Mouse (Mus musculus) MEL (cell line): Measurements from ENCODE around the gene Pde10a.

ENCODE experiments used
- CTCF ChIP-seq, 3 experiments: IDR thresholded peaks in 2 of 3; conservative IDR thresholded peaks in 1 of 3; 2 replicates each; pipeline ENCODE4 v1.5.1; 2011 to 2012; ENCODE audit warnings: low read length in 3 of 3, low read depth in 2 of 3, mild to moderate bottlenecking in 2 of 3, improper control_type of control experiment in 1 of 3, inconsistent platforms in 1 of 3, mixed read lengths in 1 of 3, moderate library complexity in 1 of 3; ENCODE audit not compliant: control insufficient read depth in 1 of 3, insufficient read depth in 1 of 3, poor library complexity in 1 of 3, severe bottlenecking in 1 of 3
- EP300 ChIP-seq, 2 experiments: IDR thresholded peaks; 2 replicates each; pipeline ENCODE4 v1.6.1; 2011; ENCODE audit warnings: improper control_type of control experiment in 2 of 2, low read length in 2 of 2, low read depth in 1 of 2, mild to moderate bottlenecking in 1 of 2
- MEF2A ChIP-seq: IDR thresholded peaks from 2 replicates; pipeline ENCODE4 v1.6.1; 2014; ENCODE audit warnings: low read depth, mild to moderate bottlenecking, inconsistent platforms, low read length, improper control_type of control experiment; ENCODE audit not compliant: poor library complexity, insufficient replicate concordance, severe bottlenecking; ENCODE audit errors: extremely low read depth
- TBP ChIP-seq: IDR thresholded peaks from 2 replicates; pipeline ENCODE4 v1.8.0; 2011; ENCODE audit warnings: low read depth, low read length, improper control_type of control experiment

- no peak for TF ChIP-seq EP300 (IDR thresholded peaks at IDR 0.05; ENCODE audit: low read depth in 1 of 2, low read length in 2 of 2)
- TF ChIP-seq MEF2A: no peak
- no peak for TF ChIP-seq TBP
- peak; percentile 42 to 63 (median 49) for TF ChIP-seq CTCF (IDR thresholded peaks at IDR 0.05 in 2 of 3, conservative IDR thresholded peaks at IDR 0.05 in 1 of 3; ENCODE audit: control insufficient read depth in 1 of 3, insufficient read depth in 1 of 3, low read depth in 2 of 3, low read length in 3 of 3, poor library complexity in 1 of 3, severe bottlenecking in 1 of 3)
Observed at GRCm38 (mm10) chr17:8991160-8991559, 466.0 kb downstream of the Pde10a start.
